Mouse (Mus musculus): ENCODE data around the gene Atp1b2.
"Not testable (repeated sequence)": the region's sequence is repeated elsewhere in the genome, so short reads cannot be mapped to it uniquely, and the experiment has no call there.

The Atp1b2 gene

DNA sequence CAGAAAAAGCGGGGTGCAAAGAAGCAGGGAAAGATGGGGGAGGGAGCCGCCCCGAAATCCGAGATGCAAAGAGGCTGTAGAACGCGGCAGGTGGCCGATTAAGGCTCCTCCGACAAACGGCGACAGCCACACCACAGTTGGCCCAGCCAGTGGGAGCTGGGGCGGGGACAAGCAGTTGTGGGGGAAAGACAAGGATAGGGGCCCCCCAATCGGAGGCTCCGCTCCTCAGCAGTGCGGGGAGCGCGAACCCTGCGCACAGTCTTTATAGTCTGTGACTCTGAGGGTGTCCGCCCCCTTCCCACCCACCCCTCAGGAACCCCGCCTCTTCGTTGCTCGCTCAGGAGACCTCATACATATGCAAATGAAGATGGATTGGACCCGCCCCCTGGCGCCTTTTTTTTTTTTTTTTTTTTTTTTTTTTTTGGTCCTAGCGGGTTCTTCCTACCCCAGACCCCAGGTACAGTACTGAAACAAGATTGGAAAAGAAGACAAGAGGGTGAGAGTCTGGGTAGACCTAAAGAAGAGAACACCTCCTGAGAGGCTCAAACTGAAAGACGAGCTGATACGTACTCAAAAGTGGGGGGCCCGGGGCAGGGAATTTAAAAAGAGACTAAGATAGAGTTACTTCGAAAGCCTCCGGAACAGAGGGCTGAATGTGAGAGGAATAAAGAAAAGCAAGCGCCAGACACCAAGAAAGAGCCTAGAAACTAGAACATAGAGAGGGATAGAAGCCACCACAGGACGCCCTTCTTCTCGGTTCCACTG, at the start of gene Atp1b2:
Gene Atp1b2 (minus strand): TSS at position 217 of the 765 bp plus-strand sequence.
- DNase-seq (ENCODE audit: low spot score), result peak; percentile 71

DNA sequence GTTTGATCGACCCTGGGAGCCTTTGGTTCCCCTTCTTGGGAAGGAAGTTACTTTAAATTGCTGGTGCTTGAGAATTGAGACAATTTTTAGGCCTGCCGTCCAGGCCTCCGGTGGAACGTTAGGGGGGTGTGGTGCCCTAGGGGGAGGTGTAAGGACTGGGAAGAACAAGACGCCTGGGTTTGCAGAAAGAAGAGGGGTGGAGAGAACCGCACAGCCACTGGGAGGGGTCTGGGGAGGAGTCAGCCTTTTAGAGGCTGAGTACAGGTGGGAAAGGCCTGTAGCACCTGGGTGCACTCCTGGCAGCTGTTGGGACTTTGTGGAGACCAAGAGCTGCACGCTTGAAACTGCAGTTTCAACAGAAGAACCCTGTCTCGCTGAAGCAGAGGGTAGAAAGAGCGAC, 49.0 kb upstream of the Atp1b2 start:
- no peak for DNase-seq (ENCODE audit: low spot score)

DNA sequence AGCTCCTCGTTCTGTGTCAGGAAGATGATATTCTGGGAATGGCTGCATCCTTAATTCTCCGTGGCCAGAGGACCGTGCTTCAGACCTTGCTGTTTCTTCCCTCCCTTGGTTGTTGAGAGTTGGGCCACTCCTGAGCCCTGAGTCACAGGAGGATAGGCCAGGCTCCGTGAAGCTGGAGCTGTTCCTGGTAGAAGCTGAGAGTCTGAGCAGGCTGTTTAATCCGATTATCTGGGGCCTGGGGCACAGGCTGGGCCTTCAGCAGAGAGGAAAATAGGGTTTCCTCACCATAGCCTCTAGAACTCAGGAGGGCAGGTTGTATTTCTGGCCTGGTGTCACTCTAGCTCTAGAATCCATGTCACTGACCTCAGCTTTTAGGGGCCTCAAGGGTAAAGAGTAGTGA, 47.7 kb upstream of the Atp1b2 start:
- no peak for DNase-seq (ENCODE audit: low spot score)

DNA sequence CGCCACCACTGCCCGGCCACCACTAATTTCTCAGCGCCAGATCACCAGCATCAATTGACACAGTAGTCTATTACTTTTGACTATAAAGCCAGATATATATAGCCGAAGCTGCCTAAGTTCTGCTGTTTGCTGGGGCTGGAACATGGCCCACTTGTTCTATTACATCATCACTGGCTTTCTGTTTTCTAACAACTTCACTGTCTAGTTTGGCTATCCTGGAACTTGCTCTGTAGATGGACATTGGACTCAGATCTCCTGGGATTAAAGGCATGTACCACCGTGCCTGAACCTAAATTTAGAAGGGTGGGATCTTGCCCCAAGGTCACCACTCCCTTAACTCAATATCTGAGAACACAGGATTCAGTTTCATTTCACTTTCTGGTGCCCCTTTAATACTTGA, 40.1 kb upstream of the Atp1b2 start:
- no peak for DNase-seq (ENCODE audit: low spot score)

DNA sequence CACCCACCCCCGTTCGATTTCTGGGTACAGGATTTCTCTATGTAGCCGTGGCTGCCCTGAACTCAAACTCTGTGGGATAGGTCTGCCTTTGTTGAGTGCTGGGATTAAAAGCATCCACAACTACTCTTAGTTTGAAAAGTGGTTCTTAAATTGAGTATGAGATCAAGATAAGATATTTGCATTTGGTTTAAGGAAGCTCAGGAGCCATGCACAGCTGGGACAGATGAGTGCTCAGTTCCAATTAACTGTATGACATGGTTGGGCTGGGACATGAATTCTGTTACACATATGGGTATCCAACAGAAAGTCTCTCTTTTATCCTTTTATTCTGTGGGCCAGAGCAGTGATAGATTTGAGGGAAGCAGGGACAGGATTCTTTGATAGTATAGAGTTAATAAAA, 29.7 kb upstream of the Atp1b2 start:
- DNase-seq (ENCODE audit: low spot score), result no peak

DNA sequence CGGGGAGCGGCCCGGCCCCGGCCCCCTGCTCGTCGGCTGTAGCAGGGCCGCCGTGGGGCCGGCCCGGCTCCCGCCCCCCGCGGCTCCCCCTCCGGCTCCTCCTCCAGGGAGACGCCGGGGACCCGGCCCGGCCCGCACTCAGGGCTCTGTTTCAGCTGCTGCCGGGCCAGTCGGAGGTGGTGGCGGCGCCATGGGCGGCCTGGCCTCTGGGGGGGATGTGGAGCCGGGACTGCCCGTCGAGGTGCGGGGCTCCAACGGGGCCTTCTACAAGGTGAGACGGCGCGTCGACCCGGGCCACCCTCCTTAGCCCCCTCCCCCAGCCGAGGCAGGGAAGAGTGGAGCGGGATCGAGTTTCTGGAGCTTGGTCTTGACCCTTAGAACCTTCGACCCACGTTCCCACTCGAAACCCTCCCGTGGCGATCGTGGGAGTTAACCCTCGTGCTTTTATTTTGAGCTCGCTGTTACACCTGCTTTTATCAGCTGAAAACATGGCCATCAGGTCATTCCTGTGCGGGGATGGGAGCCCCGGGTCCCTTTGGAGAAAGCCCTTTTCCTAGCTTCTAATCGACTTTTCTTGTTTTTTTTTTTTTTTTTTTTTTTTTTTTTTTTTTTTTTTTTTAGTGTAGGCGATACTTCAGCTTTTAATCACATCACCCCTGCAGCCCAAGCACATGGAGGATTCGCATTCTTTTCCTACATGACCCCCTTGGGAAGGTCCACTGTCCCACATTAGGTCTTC, 27.6 kb upstream of the Atp1b2 start:
- no peak for DNase-seq (ENCODE audit: low spot score)

DNA sequence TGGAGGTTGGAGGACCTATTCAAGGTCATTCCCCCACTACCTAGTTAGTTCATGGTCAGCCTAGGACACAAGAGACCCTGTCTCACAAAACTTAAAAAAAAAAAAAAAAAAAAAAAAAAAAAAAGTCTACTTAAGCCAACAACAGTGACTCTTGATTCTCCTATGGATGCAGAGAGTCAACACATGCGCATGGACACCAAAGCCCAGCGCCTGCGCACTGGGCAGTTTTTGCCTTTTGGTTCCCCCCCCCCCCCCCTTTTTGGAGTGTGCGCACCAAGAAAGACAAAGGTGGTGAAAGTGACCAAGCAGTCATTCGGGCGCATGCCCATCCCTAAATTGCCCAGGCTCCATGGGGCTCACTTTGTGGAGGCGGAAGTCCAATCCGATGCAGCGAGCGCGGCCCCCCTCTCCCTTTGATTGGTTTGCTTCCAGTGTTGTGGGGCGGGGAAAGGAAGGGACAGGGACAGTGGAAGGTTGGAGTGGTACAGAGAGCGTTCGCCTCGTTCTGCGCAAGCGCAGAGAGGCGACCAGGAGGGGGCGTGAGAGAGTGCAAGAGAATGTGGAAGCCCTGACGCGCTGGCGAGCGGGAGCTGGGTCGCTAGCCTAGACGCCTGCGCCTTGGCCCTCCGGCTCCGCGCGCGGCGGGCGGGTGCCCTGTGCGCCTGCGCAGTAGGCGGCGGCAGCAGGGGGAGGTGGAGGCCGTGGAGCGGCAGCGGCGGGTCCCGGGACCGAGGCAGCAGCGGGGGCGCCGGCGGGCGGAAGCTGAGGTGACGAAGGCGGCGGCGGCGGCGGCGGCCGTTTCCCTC, 26.7 kb upstream of the Atp1b2 start, which contains the start of gene Fxr2:
Gene Fxr2 (plus strand): TSS at position 707 of the 806 bp plus-strand sequence.
- peak; percentile 100 for DNase-seq (ENCODE audit: low spot score)

DNA sequence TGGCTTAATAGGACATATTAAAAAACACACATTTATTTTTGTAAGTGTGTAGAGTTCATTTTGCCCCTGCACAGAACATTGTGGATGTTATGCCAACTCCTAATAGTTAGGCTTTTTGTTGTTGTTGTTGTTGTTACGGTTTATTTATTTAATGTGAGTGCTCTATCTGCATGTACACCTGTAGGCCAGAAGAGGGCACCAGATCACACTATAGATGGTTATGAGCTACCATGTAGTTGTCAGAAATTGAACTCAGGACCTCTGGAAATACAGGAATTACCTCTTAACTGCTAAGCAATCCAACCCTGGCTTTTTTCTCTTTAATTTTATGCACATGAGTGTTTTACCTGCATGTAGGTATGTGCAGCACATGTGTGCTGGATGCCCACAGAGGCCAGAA, 24.1 kb upstream of the Atp1b2 start:
- no peak for DNase-seq (ENCODE audit: low spot score)

DNA sequence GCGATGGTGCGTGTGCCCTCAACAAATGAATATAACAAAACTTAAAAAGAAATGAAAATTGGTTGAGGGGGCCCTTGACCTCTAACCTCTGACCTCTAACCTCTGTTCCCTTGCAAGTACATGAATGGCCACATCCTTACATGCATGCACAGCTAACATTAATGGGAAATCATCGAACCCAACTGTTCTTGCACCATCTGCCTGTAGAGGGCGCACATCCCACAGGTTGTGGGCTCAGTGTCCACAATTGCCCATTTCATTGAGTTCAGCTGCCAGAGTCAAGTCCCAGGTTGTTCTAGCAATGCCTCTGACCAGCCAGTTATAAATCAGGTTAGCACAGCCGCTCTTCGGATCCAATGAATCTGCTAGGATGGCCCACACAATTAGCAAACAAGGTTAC, 22.5 kb upstream of the Atp1b2 start:
- peak; percentile 65 for DNase-seq (ENCODE audit: low spot score)

DNA sequence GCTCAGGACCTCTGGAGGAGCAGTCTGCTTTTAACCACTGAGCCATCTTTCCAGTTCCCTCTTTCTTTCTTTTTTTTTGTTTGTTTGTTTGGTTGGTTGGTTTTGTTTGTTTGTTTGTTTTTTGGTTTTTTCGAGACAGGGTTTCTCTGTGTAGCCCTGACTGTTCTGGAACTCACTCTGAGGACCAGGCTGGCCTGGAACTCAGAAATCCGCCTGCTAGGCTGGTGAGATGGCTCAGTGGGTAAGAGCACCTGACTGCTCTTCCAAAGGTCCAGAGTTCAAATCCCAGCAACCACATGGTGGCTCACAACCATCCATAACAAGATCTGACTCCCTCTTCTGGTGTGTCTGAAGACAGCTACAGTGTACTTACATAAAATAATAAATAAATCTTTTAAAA, 18.6 kb upstream of the Atp1b2 start:
- DNase-seq (ENCODE audit: low spot score), result not testable (repeated sequence)

DNA sequence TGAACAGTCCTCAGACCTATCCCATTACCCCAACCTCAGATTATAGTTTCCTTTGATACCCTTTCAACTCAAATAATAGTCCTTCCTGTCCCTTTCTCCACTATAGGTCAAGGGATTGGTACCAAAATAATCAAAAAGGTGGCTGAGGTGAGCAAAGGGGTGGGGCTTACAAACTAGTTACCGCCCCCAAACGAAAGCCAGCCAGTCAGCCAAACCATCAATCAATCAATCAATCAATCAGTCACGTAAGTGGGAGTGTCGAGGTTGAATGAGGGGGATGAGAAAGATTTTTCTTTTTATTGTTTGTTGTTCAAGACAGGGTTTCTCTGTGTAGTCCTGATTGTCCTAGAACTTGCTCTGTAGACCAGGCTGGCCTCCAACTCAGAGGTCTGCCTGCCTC, 17.3 kb upstream of the Atp1b2 start:
- DNase-seq (ENCODE audit: low spot score), result no peak

DNA sequence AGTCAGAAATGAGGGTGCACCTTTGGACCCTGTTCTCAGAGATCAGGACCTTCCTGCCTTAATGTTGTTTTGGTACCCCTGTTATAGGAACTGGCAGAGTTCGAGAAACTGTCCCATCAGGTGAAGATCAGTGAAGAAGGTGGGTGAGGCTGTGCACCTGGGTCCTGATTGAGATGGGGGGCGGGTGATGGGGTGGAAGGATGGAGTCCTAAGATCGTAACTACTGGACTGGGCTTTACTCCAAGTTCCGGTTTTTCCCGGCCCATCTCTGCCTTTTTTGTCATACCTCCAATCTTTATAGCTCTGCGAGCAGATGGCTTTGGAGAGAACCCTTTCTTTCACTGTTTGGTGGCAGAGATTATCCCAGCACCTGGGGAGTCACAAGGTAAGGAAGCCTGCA, 16.7 kb upstream of the Atp1b2 start:
- no peak for DNase-seq (ENCODE audit: low spot score)

DNA sequence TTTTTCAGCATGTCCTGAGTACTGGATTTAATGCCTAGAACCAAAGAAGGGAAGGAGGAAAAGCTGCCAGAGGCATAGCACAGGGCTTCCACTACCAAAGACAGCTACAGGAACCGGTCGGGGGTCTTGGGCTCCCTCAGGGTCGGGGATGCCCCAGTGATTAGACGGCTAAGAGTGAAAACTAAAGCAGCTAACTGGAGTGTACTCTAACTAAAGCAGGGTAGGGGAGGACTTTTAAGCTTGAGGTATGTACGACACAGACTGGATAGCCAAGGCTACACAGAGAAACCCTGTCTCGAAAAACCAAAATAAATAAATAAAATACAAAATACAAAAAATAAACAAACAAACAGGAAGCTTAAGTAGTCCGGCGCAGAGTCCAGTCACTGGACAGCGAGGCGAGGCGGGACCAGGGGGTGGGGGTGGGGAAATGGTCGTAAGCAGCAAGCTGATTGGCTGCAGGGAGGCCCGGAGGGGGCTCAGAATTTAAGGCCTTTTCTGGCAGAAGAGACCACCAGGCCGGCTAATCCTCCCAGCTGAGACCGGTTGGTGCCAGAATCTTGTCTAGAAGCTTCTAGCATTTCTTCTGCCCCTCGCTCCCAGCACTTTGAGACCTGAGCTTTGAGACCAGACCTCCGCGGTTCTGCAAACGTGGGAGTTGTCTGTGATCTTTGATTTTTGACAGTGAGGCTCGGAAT, 16.0 kb upstream of the Atp1b2 start, which contains the start of gene Sat2:
Gene Sat2 (plus strand): TSS at position 454 of the 698 bp plus-strand sequence.
- no peak for DNase-seq (ENCODE audit: low spot score)

DNA sequence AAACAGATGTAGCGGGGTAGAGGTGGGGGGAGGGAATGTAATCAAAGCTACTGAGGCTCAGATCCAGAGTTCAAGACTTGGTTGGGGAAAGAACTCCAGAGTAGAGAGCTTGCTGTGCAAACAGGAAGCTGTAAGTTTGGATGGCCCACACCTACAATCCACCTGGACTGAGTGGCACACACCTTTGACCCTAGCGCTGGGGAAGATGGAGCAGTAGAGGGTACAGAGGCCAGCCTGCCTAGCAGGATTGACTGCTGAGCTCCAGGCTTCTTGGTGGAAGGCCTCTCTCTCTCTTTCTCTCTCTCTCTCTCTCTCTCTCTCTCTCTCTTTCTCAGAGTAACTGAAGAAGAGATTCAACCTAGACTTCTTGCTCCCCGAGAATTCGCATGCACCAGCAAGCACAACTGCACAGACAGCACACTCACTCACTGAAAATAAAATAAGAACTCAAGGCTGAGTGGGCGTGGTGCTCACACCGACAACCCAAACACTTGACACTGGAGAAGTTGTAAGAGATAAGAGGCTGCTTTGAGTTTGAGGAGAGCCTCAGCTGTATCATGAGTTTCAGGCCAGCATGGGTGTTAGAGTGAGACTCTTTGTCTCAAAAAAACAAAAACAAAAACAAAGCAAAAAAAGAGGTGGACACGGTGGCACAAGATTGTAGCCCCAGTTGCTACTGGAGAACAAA, 14.8 kb upstream of the Atp1b2 start:
- no peak for DNase-seq (ENCODE audit: low spot score)

DNA sequence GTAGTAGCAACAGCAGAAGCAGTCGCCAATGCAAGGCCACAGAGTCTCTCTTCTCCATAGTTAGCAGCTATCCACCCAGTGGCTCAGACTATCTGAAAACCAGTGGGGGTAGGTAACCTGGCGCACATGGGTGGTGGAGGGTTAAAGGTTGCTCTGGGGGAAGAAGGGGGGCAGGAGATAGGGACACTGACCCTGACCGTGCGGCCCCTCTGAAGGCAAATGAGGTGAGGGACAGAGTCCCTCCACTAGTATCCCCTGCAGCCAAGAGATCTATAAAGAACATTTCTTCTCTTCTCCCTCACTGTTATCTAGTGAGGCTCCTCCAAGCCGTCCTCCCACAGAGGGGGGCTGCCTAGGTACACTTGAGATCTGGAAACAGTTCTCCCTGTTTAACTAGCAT, 12.1 kb upstream of the Atp1b2 start, which contains the start of gene Shbg:
Gene Shbg (minus strand): TSS at position 101 of the 400 bp plus-strand sequence.
- DNase-seq (ENCODE audit: low spot score), result no peak

DNA sequence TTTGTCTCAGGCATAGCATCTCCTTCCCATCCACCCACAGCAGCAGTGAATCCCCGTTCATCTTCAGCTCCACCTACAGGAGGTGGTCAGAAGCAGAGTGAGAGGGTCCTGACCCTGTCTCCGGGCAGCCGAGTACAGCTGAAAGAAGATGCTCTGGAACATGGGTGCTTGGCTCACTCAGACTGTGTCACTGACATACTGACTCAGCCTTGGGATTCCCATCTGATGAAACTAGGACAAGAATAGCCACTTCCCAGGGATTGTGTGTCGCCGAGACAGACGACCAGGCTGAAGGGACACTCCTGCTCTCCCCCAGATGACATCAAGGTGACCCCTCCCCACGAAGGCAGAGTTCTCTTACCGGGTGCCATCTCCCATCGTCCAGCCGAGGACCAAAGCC, 11.0 kb upstream of the Atp1b2 start:
- DNase-seq (ENCODE audit: low spot score), result no peak

DNA sequence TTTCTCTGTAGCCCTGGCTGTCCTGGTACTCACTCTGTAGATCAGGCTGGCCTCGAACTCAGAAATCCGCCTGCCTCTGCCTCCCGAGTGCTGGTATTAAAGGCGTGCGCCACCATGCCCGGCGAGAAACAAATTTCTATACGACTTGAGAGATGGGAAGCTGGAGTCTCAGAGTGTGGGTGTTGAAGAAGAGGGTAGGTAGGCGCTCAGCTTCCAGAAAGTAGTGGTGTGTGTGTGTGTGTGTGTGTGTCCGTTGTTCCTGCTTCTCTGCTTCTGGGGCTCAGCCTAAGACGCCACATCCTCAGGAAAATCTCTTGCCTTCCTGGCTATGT, 8.5 kb upstream of the Atp1b2 start:
- DNase-seq (ENCODE audit: low spot score), result not testable (repeated sequence)

DNA sequence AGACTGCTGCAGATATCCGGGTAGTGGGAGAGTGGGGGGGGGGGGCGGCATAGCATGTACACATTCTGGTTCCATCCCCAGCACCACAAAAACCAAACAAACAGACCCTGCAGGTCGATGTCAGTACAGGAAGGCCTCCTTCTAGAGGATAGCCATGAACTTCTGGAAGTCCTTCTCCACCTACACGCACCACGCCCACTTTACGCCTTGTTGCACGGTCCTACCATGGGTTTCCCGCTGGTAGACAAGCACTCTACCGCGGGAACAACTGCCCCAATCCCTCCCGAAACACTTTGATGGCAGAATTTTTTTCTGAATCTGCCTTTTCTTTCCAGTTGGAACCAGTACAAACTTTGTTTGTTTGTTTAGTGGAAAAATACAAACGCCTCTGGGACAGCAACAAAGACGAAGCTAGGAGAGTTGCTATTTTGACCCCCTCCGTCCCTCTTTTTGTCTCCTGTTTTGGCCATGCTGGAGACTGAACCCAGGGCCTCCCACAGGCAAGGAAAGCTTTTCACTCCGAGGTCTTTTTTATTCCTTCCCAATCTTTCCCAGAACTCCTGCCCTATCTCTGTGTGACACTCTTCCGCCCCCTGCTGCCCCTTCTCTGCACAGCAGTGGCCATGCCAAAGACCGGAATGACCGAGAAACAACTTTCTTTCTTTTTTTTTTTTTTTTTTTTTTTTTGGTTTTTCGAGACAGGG, 8.0 kb upstream of the Atp1b2 start:
- DNase-seq (ENCODE audit: low spot score), result peak; percentile 68

DNA sequence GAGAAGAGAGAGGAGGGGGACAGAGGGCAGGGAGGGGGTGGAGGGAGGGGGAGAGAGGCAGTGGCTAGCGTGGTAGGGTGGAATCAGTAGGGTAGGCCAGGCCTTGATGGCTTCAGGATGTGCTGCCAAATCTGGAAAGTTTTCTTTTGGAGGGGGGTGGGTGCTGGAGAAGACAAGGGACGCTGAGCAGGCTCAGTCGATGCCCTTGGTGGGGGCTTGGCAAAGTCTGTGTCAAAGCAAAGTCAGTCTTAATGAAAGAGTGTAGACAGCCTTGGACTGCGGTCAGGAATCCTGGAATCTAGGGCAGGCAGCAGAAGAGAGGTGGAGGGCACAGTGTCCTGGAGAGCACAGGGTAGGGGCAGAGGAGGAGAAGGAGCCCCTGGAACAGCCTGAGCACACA, 5.2 kb upstream of the Atp1b2 start:
- no peak for DNase-seq (ENCODE audit: low spot score)

DNA sequence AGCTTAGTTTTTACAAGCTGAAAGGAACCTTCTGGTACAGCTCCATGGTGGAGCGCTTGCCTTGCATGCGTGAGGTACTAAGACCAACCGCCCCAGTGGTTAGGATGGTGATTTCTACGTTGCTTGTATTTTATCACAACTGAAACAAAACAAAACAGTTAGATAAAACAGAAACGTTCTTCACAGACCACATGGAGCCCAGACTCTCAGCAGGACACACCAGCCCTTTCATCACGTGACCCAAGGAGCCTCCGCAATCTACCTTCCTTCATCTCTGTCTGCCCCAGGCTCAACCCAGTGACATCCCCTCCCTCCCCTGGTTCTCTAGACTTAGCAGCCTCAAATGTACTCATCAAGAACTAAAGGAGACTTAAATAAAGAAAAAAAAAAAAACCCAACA, 3.7 kb upstream of the Atp1b2 start:
- DNase-seq (ENCODE audit: low spot score), result no peak

DNA sequence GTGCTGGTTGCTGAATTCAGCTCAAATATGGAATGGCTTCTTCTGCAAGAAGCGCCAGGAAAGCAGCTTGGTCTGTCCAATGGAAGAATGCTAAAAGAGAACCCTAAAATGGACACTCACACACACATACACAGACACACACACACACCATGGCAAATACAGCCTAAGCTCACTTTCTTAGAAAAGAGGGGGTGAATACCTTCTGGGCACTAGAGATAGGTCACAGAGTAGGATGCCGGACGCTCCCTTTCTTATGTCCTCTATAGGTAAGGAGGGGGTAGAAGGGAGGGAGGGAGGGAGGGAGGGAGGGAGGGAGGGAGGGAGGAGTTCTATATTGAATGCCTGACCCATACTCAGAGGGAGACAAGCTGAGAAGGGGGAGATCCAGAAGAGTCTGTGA, 2.8 kb upstream of the Atp1b2 start:
- no peak for DNase-seq (ENCODE audit: low spot score)

Measured in spleen, adult 12 weeks (tissue).